Mouse (Mus musculus): ENCODE measurements around the gene Skp2.

GRCm38 (mm10) chr15:9073067-9073608 is 82.1 kb downstream of the Skp2 start:
- TF ChIP-seq POLR2A (IDR thresholded peaks at IDR 0.05; ENCODE audit: low read depth, low read length) (no peak), CTCF (conservative IDR thresholded peaks at IDR 0.05; ENCODE audit: insufficient read depth, insufficient read length, low read depth, low read length) (no peak)

Measured in kidney, adult 2 months (tissue).